Mouse (Mus musculus) spleen, adult 18-20 months (tissue): ENCODE measurements at regions not wholly inside any gene's neighbourhood (a gene's known extent, or its start where the extent isn't known, plus 50 kb on each side); places are given as distances from the start of the nearest gene placed in this dataset.
"Not testable (repeated sequence)": the region's sequence is repeated elsewhere in the genome, so short reads cannot be mapped to it uniquely, and the experiment has no call there.

Experiments used
- DNase-seq, 2 experiments: peaks; one replicate each; pipeline ENCODE4 v3.0.0; 2022; ENCODE audit warnings: mixed read lengths in 2 of 2

DNA sequence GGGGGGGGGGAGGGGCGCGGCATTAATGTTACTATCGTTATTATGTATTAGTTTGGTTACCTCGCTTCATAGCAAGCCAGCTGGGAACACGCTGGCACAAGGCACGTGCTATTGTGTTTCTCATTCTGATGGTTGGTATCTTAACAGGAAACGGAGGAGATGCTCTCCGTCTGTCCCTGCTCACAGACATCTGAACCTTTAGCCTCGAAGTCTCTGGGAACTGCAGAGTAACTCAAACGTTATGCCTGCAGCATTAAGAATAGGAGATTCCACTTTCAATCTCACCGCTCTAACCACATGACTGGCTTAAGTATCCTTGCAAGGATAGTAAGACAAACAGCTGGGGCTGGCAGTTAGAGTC is 80.0 kb downstream of the Nfkbiz start:
- no peak for DNase-seq

DNA sequence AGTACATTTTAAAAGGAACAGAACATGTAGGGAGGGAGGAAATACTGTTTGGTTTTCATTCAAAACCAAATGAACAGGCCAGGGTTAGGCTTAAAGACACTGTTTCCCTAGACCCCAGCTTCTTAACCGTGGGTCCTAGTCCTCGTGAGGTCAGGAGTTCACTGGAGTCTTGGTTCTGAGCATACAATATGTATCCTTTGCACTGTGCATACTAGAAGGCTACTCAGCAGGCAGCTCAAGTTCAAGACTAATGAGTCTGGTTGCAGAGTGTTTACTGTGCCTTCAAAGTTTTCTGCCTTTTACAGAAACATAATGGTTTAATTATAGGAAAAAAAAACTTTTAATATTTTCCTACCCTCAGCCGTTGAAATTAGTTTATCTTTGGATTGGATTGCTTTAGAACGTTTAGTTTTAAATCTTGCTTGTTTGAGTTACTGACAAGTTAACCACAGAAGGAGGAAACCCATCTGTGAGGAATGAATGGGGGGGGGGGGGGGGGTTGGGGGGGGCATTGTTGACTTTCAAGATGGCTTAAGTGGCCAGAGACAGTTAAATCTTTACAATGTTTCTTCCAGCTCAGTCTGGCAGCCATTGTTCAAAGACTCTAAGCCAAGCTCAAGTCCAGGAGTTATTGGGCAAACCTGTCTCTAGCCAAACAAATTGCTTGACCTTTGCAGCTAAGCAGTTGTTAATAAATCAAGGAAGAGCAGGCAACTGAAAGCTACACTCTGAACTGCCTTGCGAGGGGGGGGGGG is 80.6 kb downstream of the Nfkbiz start:
- DNase-seq = no peak

- DNase-seq = not testable (repeated sequence)
Measured at GRCm38 (mm10) chr16:55757422-55757815, 81.3 kb downstream of the Nfkbiz start.

DNA sequence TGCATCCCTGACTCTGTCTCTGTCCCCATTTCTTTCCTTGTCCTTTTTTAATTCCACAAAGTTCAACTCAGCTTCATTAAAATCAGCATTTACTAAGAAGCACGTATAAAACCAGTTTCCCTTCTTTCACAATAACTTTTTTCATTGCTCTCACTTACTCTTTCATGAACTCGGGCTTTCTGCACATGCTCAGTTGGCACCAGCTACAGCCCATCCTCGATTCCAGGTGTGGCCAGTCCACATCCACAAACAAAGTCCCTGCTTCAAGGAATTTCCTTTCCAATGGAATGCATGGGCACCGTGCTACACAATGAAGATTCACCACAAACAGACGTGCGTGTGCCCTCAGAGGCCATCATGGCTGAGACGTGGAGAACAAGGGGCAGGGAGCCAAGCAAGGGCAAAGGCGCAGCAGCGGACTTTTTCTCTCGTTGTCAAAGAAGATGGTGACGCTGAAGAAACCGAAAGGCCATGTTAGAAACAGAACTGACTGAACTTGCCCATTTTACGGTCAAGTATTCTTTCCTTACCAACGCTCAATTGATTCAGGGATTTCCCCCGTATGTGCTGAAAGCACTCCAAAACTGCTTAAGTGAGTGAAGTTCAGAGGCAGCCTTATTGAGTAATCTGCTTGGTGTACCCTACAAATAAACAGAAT is 81.8 kb downstream of the Nfkbiz start:
- DNase-seq = no peak

DNA sequence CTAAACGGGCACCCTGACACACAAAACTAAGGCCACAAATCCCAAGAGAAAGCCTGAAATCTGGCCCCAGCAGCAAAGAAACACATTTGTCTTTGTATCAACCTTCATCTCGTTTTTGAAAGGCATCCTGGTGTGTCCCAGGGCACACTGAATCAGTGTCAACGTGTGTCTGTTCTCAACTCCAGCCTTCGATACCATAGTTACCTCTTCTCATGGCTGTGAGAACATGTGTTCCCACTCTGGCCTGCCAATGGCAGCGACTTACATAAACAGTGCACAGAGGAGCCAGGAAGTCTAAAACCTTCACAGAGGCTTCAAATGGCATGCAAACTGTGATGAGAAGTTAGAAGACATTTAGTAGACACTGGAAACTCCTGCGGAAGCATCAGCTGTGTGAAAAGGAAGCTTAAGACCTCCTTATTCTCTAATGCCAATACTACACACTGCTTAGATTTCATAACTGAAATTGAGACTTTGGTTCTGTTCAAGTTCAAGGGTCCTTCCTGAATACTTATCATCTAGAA is 83.3 kb downstream of the Nfkbiz start:
- DNase-seq = no peak

DNA sequence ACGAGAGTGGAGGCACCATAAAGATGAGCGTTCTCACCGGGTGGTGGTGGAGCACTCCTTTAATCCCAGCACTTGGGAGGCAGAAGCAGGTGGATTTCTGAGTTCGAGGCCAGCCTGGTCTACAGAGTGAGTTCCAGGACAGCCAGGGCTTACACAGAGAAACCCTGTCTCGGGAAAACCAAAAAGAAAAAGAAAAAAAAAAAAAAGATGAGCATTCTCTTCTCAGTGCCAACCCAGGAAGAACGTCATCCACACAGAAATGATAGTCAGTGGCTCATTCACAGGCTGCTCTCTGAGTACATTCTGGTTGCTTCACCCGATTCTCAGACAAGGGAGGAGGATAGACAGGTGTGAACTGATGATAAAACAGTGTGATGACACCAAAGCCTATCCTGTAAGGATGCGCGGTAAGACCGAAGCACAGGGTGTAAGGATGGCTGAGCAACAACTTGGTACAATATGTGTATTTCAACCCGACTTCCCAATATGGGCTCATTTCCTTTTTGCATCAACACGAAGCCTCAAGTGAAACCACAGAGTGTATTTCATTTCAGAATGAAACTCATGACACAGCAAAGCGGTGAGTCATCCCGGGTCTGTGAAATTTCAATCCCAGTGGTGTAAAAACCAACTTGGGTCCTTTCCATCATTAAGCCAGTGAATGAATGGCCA is 84.5 kb downstream of the Nfkbiz start:
- peak in 1 of 2 experiments; percentile 13 for DNase-seq

DNA sequence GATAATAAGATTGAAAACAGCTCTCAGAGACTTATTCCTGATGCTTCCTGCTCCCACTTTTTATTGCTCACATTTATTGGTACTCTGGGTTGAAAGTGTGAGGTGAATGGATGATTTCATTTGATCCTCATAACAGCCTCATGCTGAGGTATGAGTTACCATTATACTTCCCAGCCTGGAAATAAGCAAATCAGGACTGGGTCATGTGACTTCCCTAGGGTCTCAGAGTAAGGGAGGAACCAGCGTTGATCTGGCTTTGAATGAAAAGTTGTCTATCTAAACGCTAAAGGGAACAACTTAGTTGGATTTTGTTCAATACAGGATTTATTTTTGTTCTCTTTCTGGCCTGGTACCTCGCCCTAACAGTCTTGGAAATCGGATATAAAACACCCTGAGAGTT is 85.3 kb downstream of the Nfkbiz start:
- DNase-seq = no peak

- no peak for DNase-seq
Measured at GRCm38 (mm10) chr16:55747250-55747649, 91.4 kb downstream of the Nfkbiz start.

- no peak for DNase-seq
Measured at GRCm38 (mm10) chr16:55746159-55746558, 92.5 kb downstream of the Nfkbiz start.

DNA sequence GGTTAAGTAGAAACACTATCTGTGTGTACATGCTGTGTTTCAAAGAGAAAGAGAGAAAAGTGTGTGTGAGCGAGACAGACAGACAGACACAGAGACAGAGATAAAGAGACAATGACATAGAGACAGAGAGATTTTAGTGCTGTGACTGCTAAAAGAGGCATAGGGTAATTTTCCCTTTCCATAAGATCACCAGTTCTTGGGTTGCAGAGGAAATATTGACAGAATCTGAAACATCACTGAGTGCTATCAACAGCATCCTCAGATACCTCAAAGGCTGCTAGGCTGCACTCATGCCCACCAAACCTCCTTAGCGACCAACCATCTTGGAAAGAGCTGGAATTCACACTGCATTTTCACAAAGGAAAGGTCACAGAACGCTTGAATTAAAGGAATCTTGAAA is 93.6 kb downstream of the Nfkbiz start:
- no peak for DNase-seq

- no peak for DNase-seq
Measured at GRCm38 (mm10) chr16:55741099-55741863, 97.4 kb downstream of the Nfkbiz start.

GRCm38 (mm10) chr16:55738741-55739140 is 100.0 kb downstream of the Nfkbiz start:
- no peak for DNase-seq

DNA sequence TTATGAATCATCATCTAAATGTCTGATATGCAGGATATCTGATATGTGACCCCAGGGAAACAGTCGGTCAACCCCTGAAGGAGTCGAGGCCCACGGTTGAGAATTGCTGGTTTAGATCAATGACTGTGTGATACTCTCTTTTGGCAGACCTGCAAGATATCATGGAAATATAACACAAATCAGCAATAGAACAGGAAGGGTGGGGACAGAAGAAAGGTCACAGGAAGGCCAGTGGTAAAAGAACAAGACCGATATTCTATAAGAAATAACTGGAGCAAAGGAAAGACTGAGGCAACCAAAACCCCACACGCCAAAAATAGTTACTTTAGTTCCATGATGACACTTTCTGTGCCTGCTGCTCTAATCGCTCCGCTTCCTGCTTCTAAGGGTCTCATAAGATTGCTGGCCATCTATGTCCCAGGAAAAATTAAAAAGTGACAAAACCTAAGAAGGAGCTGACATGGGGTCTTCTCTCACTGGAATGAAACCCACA is 103.2 kb downstream of the Nfkbiz start:
- DNase-seq = no peak

DNA sequence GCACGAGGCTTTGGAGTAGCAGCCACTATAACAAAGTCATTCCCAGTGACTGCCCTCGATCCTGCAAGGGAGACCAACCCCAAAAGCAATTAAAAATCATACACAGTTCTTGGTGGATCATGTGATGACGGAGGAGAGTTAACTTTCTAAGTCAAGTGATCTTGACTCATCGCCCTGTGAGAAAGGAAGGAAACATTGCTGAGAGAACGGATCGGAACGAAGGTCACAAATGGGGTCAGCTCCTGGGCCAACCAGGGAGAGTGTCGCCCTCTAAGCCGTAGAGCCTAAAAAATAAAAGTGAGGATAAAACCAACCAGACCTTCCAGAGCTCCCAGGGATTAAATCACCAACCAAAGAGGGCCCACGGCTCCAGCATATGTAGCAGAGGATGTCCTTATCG is 104.4 kb downstream of the Nfkbiz start:
- DNase-seq = no peak

DNA sequence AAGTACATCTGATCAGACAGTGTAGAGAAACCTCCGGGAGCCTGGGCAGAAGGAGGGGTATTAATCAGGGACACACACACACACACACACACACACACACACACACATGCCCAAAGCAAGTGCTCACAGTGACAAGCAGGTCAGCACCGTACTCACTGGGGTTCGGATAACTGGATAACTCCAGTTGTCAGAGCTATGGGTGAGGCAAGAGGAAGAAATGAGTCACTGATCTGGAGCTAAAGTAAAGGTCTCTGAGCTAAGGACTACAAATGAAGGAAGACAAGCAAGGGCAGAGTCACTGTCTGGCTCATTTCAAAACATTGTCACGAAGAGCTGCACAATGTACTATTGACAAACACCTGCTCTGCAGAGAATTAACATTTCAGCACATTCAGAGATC is 104.9 kb downstream of the Nfkbiz start:
- DNase-seq = no peak

- no peak for DNase-seq
Measured at GRCm38 (mm10) chr16:55731003-55731402, 107.7 kb downstream of the Nfkbiz start.

GRCm38 (mm10) chr16:55726538-55726937 is 112.2 kb downstream of the Nfkbiz start:
- DNase-seq = no peak

GRCm38 (mm10) chr16:55720430-55720829 is 118.3 kb downstream of the Nfkbiz start:
- no peak for DNase-seq

GRCm38 (mm10) chr16:55710017-55710416 is 128.7 kb downstream of the Nfkbiz start:
- DNase-seq = no peak

DNA sequence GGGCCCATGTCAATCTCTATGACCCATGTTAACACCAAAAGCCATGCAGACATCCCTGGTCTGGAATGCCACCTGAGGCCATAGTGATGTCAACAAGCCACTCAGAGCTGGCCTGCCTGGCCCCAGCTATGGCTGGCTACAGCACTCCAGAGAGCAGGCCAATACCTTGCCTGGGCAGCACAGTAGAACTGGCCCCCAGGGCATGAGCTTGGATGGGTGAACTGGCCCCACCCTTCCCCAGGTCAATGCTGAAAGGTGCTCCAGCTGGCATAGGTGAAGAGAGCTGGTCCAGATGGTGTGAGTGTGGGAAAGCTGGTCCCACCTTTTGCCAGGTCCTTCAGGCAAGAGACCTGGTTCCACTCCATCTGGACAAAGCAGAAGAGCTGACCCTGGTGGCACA is 132.2 kb downstream of the Nfkbiz start:
- no peak for DNase-seq

DNA sequence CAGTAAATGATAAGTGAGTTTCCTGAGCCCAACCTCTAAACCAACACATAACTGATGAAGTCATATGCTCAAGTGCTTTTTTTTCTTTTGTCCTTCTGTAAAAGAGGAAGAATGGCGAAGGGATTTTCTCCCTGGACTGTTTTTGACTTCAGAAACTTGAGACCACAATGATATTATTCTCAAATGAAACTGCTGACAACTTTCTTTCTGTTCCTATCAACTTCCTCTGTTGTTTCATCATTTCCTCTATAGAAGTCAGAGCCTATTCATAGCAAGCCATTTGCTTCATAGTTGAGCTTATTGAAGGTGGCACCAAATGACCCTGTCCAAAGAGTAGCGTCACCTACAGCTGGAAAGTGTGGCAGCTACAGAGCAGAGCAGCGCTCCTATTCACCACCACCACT is 140.2 kb downstream of the Nfkbiz start:
- no peak for DNase-seq

GRCm38 (mm10) chr16:55691069-55691468 is 147.6 kb downstream of the Nfkbiz start:
- DNase-seq = no peak

GRCm38 (mm10) chr16:55663946-55664345 is 174.8 kb downstream of the Nfkbiz start:
- DNase-seq = no peak
